Mouse (Mus musculus): ENCODE data around the gene Stx8.

GRCm38 (mm10) chr11:68168427-68168826, 202.4 kb downstream of the Stx8 start:
- TF ChIP-seq CTCF (IDR thresholded peaks at IDR 0.05; ENCODE audit: insufficient read depth, low read length), result no peak
- no peak for TF ChIP-seq POLR2A (IDR thresholded peaks at IDR 0.05; ENCODE audit: borderline replicate concordance, extremely low read depth, low read depth, low read length)
